Comparison of ENCODE assay signal across 17 mouse cellular contexts in the genomic region with DNA sequence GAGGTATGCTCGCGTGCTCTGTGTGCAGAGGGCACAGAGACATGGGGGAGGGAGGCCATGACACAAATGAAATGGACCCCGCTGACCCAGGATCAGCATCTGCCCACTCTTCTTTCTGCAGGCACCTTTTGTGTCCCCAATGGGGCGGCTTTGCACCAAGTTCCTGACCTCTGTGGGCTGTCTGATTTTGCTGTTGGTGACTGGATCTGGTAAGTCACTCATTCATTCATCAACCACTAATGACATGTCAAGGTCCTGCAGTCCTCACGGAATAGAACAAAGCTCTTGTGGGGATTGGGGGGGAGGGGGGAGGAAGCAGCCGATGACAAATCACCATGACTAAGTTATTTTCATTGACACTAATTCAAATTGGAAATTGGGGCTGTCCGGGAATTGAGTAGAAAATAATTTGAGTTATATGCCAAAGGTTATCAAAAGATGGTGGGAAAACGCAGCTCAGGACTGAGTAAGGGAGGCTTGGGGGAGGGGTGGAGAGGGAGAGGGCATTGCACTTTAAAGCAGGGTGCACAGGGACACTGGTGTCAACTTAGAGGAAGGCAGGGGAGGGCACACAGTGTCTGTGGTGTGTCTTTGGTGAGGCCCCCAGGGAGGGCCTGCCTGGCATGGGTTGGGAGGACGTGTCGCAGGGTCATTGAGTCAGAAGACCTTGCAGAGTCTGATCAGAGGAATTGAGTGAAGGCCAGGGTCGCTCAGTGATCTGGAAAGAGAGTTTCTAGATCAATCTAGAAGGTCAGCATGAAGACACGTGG. TPM values are rescaled to one million over a fixed set of nuclear protein-coding genes. Genes with fewer than 3 reads are reported as not detected.
DNase-seq lines count a peak whose midpoint lies in the region; ATAC-seq and TF ChIP-seq lines count a peak whose summit lies in the region.
"Had no signal": no experiment of that assay in that cellular context is flagged by ENCODE, and none has a peak within 500 bp of the region (broad histone marks: within the 10 kb centered on the region; RNA-seq: fewer than 3 reads in every experiment).

No protein-coding gene starts in this region.

- no peak overlapping the region for H3K4me3 ChIP-seq in heart, postnatal 0 days (ENCODE audit: low read depth, low read length)
- no peak overlapping the region for H3K4me3 ChIP-seq in forebrain, embryonic 14.5 days (ENCODE audit: low read depth, low read length)
- H3K4me3 ChIP-seq: embryonic facial prominence, embryonic 15.5 days; forebrain, embryonic 15.5 days; heart, embryonic 13.5 days; hindbrain, embryonic 15.5 days; liver, embryonic 15.5 days had no signal

- no peak for TF ChIP-seq EP300 in heart, postnatal 0 days (IDR thresholded peaks at IDR 0.05; ENCODE audit: low read depth)

- peaks cover 8% of the 10 kb centered on the region for H3K4me1 ChIP-seq in heart, postnatal 0 days (ENCODE audit: control insufficient read depth, insufficient read depth)
- H3K4me1 ChIP-seq in forebrain, embryonic 14.5 days (ENCODE audit: control insufficient read depth, insufficient read depth, low read length) = no peaks in the 10 kb centered on the region
- H3K4me1 ChIP-seq: forebrain, embryonic 15.5 days; hindbrain, embryonic 15.5 days had no signal

- ATAC-seq in heart, postnatal 0 days (ENCODE audit: insufficient read depth, low read depth) = no peak
- ATAC-seq in forebrain, embryonic 14.5 days = no peak
- ATAC-seq: forebrain, embryonic 15.5 days had no signal

- H3K9me3 ChIP-seq in heart, postnatal 0 days (replicated peaks; ENCODE audit: control insufficient read depth, low read length) = no peaks in the 10 kb centered on the region
- no peaks in the 10 kb centered on the region for H3K9me3 ChIP-seq in forebrain, embryonic 14.5 days (replicated peaks; ENCODE audit: control insufficient read depth, low read length)
- H3K9me3 ChIP-seq: embryonic facial prominence, embryonic 15.5 days; forebrain, embryonic 15.5 days; heart, embryonic 13.5 days; hindbrain, embryonic 15.5 days; liver, embryonic 15.5 days had no signal

- no peak overlapping the region for H3K4me2 ChIP-seq in heart, postnatal 0 days (ENCODE audit: low read depth, low read length)
- no peak overlapping the region for H3K4me2 ChIP-seq in forebrain, embryonic 14.5 days (ENCODE audit: low read length)
- H3K4me2 ChIP-seq: embryonic facial prominence, embryonic 15.5 days; forebrain, embryonic 15.5 days; heart, embryonic 13.5 days; hindbrain, embryonic 15.5 days; liver, embryonic 15.5 days had no signal

- DNase-seq in heart, postnatal 0 days (ENCODE audit: low spot score) = no peak
- no peak for DNase-seq in heart, adult 18-20 months
- DNase-seq in 416B (ENCODE audit: low read depth) = peak; percentile 87
- DNase-seq in adrenal gland, adult 2 months = peak; percentile 90
- DNase-seq in embryo, embryonic 9.5 days (ENCODE audit: extremely low spot score) = peak; percentile 35
- DNase-seq in ovary, postnatal 14 days (ENCODE audit: low spot score) = no peak
- no peak for DNase-seq in forebrain, embryonic 14.5 days (ENCODE audit: low spot score)
- DNase-seq: cerebellum, postnatal 36 days; gastrocnemius, postnatal 10 days; kidney, adult 2 months; kidney, postnatal 4 days; thymus, postnatal 36 days had no signal

- WGBS in heart, postnatal 0 days = 78% methylated on average over 12 of the region's 12 CpGs
- WGBS in forebrain, embryonic 14.5 days = 68% methylated on average over 12 of the region's 12 CpGs

- H3K27ac ChIP-seq in heart, postnatal 0 days (ENCODE audit: low read depth) = peak overlapping the region; percentile 20; the same call in 1 of the 2 replicates
- H3K27ac ChIP-seq in forebrain, embryonic 14.5 days (ENCODE audit: low read depth, low read length) = no peak overlapping the region
- H3K27ac ChIP-seq: embryonic facial prominence, embryonic 15.5 days; forebrain, embryonic 15.5 days; heart, embryonic 13.5 days; hindbrain, embryonic 15.5 days; liver, embryonic 15.5 days had no signal

- H3K36me3 ChIP-seq in heart, postnatal 0 days (replicated peaks; ENCODE audit: control insufficient read depth, insufficient read depth, low read length) = peaks cover 25% of the 10 kb centered on the region
- no peaks in the 10 kb centered on the region for H3K36me3 ChIP-seq in forebrain, embryonic 14.5 days (ENCODE audit: control insufficient read depth, insufficient read depth, low read length)
- H3K36me3 ChIP-seq: forebrain, embryonic 15.5 days; hindbrain, embryonic 15.5 days had no signal

- H3K27me3 ChIP-seq in heart, postnatal 0 days (ENCODE audit: control insufficient read depth, insufficient read depth, low read length) = no peaks in the 10 kb centered on the region
- H3K27me3 ChIP-seq in forebrain, embryonic 14.5 days (replicated peaks; ENCODE audit: control insufficient read depth, insufficient read depth, low read length) = no peaks in the 10 kb centered on the region
- H3K27me3 ChIP-seq: embryonic facial prominence, embryonic 15.5 days; forebrain, embryonic 15.5 days; heart, embryonic 13.5 days; hindbrain, embryonic 15.5 days; liver, embryonic 15.5 days had no signal

- H3K9ac ChIP-seq in heart, postnatal 0 days (replicated peaks; ENCODE audit: low read depth, low read length) = no peak overlapping the region
- H3K9ac ChIP-seq in forebrain, embryonic 14.5 days (ENCODE audit: low read length) = no peak overlapping the region
- H3K9ac ChIP-seq: embryonic facial prominence, embryonic 15.5 days; forebrain, embryonic 15.5 days; heart, embryonic 13.5 days; hindbrain, embryonic 15.5 days; liver, embryonic 15.5 days had no signal

- no peak for TF ChIP-seq CTCF in heart, postnatal 0 days (IDR thresholded peaks at IDR 0.05; ENCODE audit: low read depth)

RNA-seq across cellular contexts. Expression of gene Il4ra, which starts 13.8 kb away (rescaled TPM):
- total RNA-seq in heart, postnatal 0 days (2014; rRNA removed; ENCODE audit: low replicate concordance) = 19.5 and 30.7 TPM in 2 replicates
- polyA plus RNA-seq in heart, postnatal 0 days (2015; fragmentation: Nextera tagmentation; extraction: Ambion mirVana) = 4.8 and 5.1 TPM in 2 replicates
- 10 to 100 TPM; 17.0 to 23.6 TPM for total RNA-seq in heart, adult 18-20 months (2021)
- total RNA-seq in adrenal gland, adult 2 months (2021) = 100 to 1,000 TPM in 1 of 2 experiments, 10 to 100 TPM in 1; 49.6 to 142 TPM
- polyA plus RNA-seq in adrenal gland, adult 2 months (2012; rRNA removed) = 76.2 and 114 TPM in 2 replicates
- polyA plus RNA-seq in forebrain, embryonic 14.5 days (2014; fragmentation: Nextera tagmentation; extraction: Ambion mirVana) = 1.1 and 2.5 TPM in 2 replicates

RNA-seq across cellular contexts. Expression of gene Il21r, which starts 37.5 kb away (rescaled TPM):
- 0.19 TPM in 1 of 2 replicates, not detected in the other for total RNA-seq in heart, postnatal 0 days (2014; rRNA removed; ENCODE audit: low replicate concordance)
- 0.12 and 0.19 TPM in 2 replicates for polyA plus RNA-seq in heart, postnatal 0 days (2015; fragmentation: Nextera tagmentation; extraction: Ambion mirVana)
- 1 to 10 TPM in 1 of 2 experiments, under 1 TPM in 1; 0.47 to 2.9 TPM for total RNA-seq in heart, adult 18-20 months (2021)
- under 1 TPM; 0.52 to 0.76 TPM for total RNA-seq in adrenal gland, adult 2 months (2021)
- polyA plus RNA-seq in adrenal gland, adult 2 months (2012; rRNA removed) = 1.9 and 2.4 TPM in 2 replicates
- polyA plus RNA-seq in forebrain, embryonic 14.5 days (2014; fragmentation: Nextera tagmentation; extraction: Ambion mirVana) = 0.17 and 0.22 TPM in 2 replicates

Comparison
In these comparisons a context has a peak if more than half of its experiments do, and no peak if none do; other contexts are left out.
1. DNase-seq: peak in 416B (single experiment), adrenal gland, adult 2 months (single experiment) and embryo, embryonic 9.5 days (single experiment); none in heart, postnatal 0 days (single experiment), heart, adult 18-20 months (0 of 2), ovary, postnatal 14 days (single experiment) and forebrain, embryonic 14.5 days (single experiment).